Mouse (Mus musculus) neural tube, embryonic 12.5 days (tissue): Measurements from ENCODE around the gene Tmem62. TPM values are rescaled to one million over a fixed set of nuclear protein-coding genes. Genes with fewer than 3 reads are reported as not detected.

ENCODE experiments used
- ATAC-seq: fragments of 200-750 bp; cut with Nextera tagmentation; 2 replicates; pipeline ENCODE4 v1.8.0; 2017; ENCODE audit warnings: low read depth, mild to moderate bottlenecking, moderate TSS enrichment, moderate library complexity; ENCODE audit not compliant: low FRiP score
- H3K27ac ChIP-seq: fragments of 300-500 bp; sonication (generic); 2 replicates; pipeline ENCODE4 v1.5.1; 2016
- H3K27me3 ChIP-seq: fragments of 300-500 bp; sonication (generic); replicated peaks from 2 replicates; pipeline ENCODE4 v1.6.1; 2016; ENCODE audit warnings: mild to moderate bottlenecking
- H3K36me3 ChIP-seq: fragments of 300-500 bp; sonication (generic); 2 replicates; pipeline ENCODE4 v1.6.1; 2016; ENCODE audit warnings: mild to moderate bottlenecking
- H3K4me1 ChIP-seq: fragments of 300-500 bp; sonication (generic); 2 replicates; pipeline ENCODE4 v1.6.1; 2016
- H3K4me2 ChIP-seq: fragments of 300-500 bp; sonication (generic); replicated peaks from 2 replicates; pipeline ENCODE4 v1.6.1; 2016; ENCODE audit warnings: mild to moderate bottlenecking
- H3K4me3 ChIP-seq: fragments of 300-500 bp; sonication (generic); 2 replicates; pipeline ENCODE4 v1.5.1; 2016
- H3K9ac ChIP-seq: fragments of 300-500 bp; sonication (generic); 2 replicates; pipeline ENCODE4 v1.6.1; 2016; ENCODE audit warnings: mild to moderate bottlenecking
- H3K9me3 ChIP-seq: fragments of 300-500 bp; sonication (generic); 2 replicates; pipeline ENCODE4 v1.6.1; 2016; ENCODE audit warnings: mild to moderate bottlenecking
- WGBS: fragments of 180-500 bp; shearing (Covaris S2); methylation state at CpG from one replicate; pipeline ENCODE4 v1.1.7; 2016; 5-methylcytosine and 5-hydroxymethylcytosine counted together
- polyA plus RNA-seq: library from polyadenylated mRNA; unstranded; fragments of >200 nt; fragmentation: Nextera tagmentation; extraction: Ambion mirVana; gene quantifications from 2 replicates; pipeline ENCODE4 v1.2.1, GENCODE M21; 2016

The Tmem62 gene
- polyA plus RNA-seq: 8.0 and 10.6 TPM in 2 replicates

GRCm38 (mm10) chr2:120976990-120977925 lies at the start of gene Tmem62:
Gene Tmem62 (plus strand): TSS chr2:120977017.
- H3K36me3 ChIP-seq: peaks cover 3% of the 10 kb centered on the region; the same call in 1 of the 2 replicates
- no peaks in the 10 kb centered on the region for H3K9me3 ChIP-seq
- H3K4me2 ChIP-seq: peak within 1 kb of the TSS; percentile 92
- peak within 1 kb of the TSS; percentile 42; the same call in 1 of the 2 replicates for H3K27ac ChIP-seq
- WGBS: 1% methylated on average over 71 of the region's 71 CpGs
- no peaks in the 10 kb centered on the region for H3K4me1 ChIP-seq
- ATAC-seq: peak; percentile 73
- peak within 1 kb of the TSS; percentile 88 for H3K9ac ChIP-seq
- no peaks in the 10 kb centered on the region for H3K27me3 ChIP-seq
- H3K4me3 ChIP-seq: peak within 1 kb of the TSS; percentile 79

GRCm38 (mm10) chr2:120933038-120933437 lies 43.8 kb upstream of the Tmem62 start:
- H3K27ac ChIP-seq: no peak overlapping the region
- H3K9me3 ChIP-seq: no peaks in the 10 kb centered on the region
- no peak overlapping the region for H3K9ac ChIP-seq
- H3K36me3 ChIP-seq: peaks cover 60% of the 10 kb centered on the region
- ATAC-seq: no peak
- 94% methylated on average over 3 of the region's 3 CpGs for WGBS
- no peak overlapping the region for H3K4me3 ChIP-seq
- no peak overlapping the region for H3K4me2 ChIP-seq
- no peaks in the 10 kb centered on the region for H3K27me3 ChIP-seq
- H3K4me1 ChIP-seq: no peaks in the 10 kb centered on the region

GRCm38 (mm10) chr2:120951208-120951607 lies 25.6 kb upstream of the Tmem62 start:
- ATAC-seq: no peak
- 92% methylated on average over 5 of the region's 5 CpGs for WGBS
- Histone ChIP-seq H3K9me3 (no peaks in the 10 kb centered on the region), H3K4me1 (no peaks in the 10 kb centered on the region), H3K4me3 (no peak overlapping the region), H3K27ac (no peak overlapping the region), H3K4me2 (no peak overlapping the region), H3K9ac (no peak overlapping the region), H3K36me3 (peaks cover 58% of the 10 kb centered on the region), H3K27me3 (no peaks in the 10 kb centered on the region)

- H3K27me3 ChIP-seq: no peaks in the 10 kb centered on the region
- H3K4me2 ChIP-seq: no peak overlapping the region
- H3K36me3 ChIP-seq: peaks cover 48% of the 10 kb centered on the region
- no peaks in the 10 kb centered on the region for H3K4me1 ChIP-seq
- H3K27ac ChIP-seq: no peak overlapping the region
- no peaks in the 10 kb centered on the region for H3K9me3 ChIP-seq
- ATAC-seq: no peak
- no peak overlapping the region for H3K9ac ChIP-seq
- H3K4me3 ChIP-seq: no peak overlapping the region
- WGBS: 89% methylated on average over 2 of the region's 2 CpGs
Observed at GRCm38 (mm10) chr2:120952176-120952938, 24.5 kb upstream of the Tmem62 start.

GRCm38 (mm10) chr2:120959363-120959762 lies 17.5 kb upstream of the Tmem62 start:
- 91% methylated on average over 2 of the region's 2 CpGs for WGBS
- H3K4me1 ChIP-seq: no peaks in the 10 kb centered on the region
- H3K4me2 ChIP-seq: no peak overlapping the region
- no peak overlapping the region for H3K9ac ChIP-seq
- no peaks in the 10 kb centered on the region for H3K27me3 ChIP-seq
- H3K4me3 ChIP-seq: no peak overlapping the region
- peaks cover 15% of the 10 kb centered on the region for H3K36me3 ChIP-seq
- H3K9me3 ChIP-seq: no peaks in the 10 kb centered on the region
- no peak for ATAC-seq
- no peak overlapping the region for H3K27ac ChIP-seq

- no peaks in the 10 kb centered on the region for H3K27me3 ChIP-seq
- no peaks in the 10 kb centered on the region for H3K4me1 ChIP-seq
- H3K4me2 ChIP-seq: no peak overlapping the region
- H3K4me3 ChIP-seq: no peak overlapping the region
- no peak overlapping the region for H3K27ac ChIP-seq
- 93% methylated on average over 5 of the region's 5 CpGs for WGBS
- ATAC-seq: no peak
- H3K36me3 ChIP-seq: peaks cover 10% of the 10 kb centered on the region
- no peaks in the 10 kb centered on the region for H3K9me3 ChIP-seq
- no peak overlapping the region for H3K9ac ChIP-seq
Observed at GRCm38 (mm10) chr2:120959827-120960226, 17.0 kb upstream of the Tmem62 start.

DNA sequence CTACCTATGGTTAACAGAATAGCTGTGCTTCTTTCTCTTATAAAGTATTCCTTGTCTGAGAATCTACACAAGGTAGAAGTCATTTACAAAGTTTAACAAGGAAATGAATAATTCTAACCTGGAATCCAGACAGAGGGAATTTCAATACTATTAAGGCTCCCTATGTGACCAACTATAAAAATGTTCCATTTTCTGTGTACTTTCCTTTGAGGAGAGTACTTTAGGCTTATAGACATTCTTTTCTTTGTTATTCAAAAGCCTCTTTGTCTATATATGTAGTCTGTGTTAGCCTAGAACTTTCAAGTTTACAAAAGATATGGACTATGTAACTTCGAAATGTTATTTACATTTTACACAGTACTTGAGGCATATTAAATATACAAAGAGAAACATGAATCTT lies 16.6 kb upstream of the Tmem62 start:
- WGBS: 100% methylated on average over 1 of the region's 1 CpGs
- ATAC-seq: no peak
- Histone ChIP-seq H3K4me2 (no peak overlapping the region), H3K27me3 (no peaks in the 10 kb centered on the region), H3K4me1 (no peaks in the 10 kb centered on the region), H3K27ac (no peak overlapping the region), H3K9ac (no peak overlapping the region), H3K9me3 (no peaks in the 10 kb centered on the region), H3K36me3 (peaks cover 6% of the 10 kb centered on the region), H3K4me3 (no peak overlapping the region)

- H3K27ac ChIP-seq: no peak overlapping the region
- peaks cover 5% of the 10 kb centered on the region; the same call in 1 of the 2 replicates for H3K36me3 ChIP-seq
- no peaks in the 10 kb centered on the region for H3K4me1 ChIP-seq
- no peak overlapping the region for H3K4me2 ChIP-seq
- no peak overlapping the region for H3K4me3 ChIP-seq
- WGBS: 94% methylated on average over 7 of the region's 7 CpGs
- ATAC-seq: no peak
- no peak overlapping the region for H3K9ac ChIP-seq
- H3K9me3 ChIP-seq: no peaks in the 10 kb centered on the region
- no peaks in the 10 kb centered on the region for H3K27me3 ChIP-seq
Observed at GRCm38 (mm10) chr2:120963110-120963509, 13.7 kb upstream of the Tmem62 start.

GRCm38 (mm10) chr2:120965486-120965885 lies 11.3 kb upstream of the Tmem62 start:
- H3K4me3 ChIP-seq: no peak overlapping the region
- H3K36me3 ChIP-seq: no peaks in the 10 kb centered on the region
- ATAC-seq: no peak
- H3K27me3 ChIP-seq: no peaks in the 10 kb centered on the region
- no peak overlapping the region for H3K9ac ChIP-seq
- no peak overlapping the region for H3K4me2 ChIP-seq
- H3K9me3 ChIP-seq: no peaks in the 10 kb centered on the region
- H3K4me1 ChIP-seq: peaks cover 6% of the 10 kb centered on the region
- H3K27ac ChIP-seq: no peak overlapping the region
- 94% methylated on average over 3 of the region's 3 CpGs for WGBS

DNA sequence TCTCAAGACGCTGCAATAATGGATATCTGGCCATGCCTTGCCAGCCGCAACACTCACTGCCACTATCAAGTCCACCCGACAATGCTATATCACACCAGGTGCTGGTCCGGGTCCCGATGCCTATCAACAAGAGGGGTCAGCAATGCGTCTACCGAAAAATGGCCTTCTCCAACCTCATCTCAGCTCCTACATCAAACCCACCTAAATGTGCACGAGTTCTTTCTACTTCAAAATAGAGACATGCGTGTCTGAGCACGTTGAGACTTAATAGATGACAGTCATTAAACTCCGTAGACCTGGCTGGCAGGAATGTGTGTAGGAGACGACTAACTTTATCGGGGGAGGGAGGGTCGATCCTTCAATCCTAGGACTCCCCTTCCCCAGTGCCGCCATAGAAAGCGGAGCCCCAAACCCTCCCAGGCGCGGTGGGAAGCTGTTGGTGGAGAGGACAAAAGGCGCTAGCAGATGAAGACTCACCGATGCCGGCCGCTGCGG lies 6.7 kb upstream of the Tmem62 start:
- Histone ChIP-seq H3K4me2 (peak overlapping the region; percentile 85), H3K9me3 (no peaks in the 10 kb centered on the region), H3K4me1 (peaks cover 9% of the 10 kb centered on the region), H3K9ac (peak overlapping the region; percentile 77), H3K27ac (peak overlapping the region; percentile 57; the same call in 1 of the 2 replicates), H3K27me3 (no peaks in the 10 kb centered on the region), H3K36me3 (no peaks in the 10 kb centered on the region), H3K4me3 (peak overlapping the region; percentile 78)
- ATAC-seq: peak; percentile 49; the same call in 1 of the 2 replicates
- WGBS: under 1% methylated on average over 23 of the region's 23 CpGs

GRCm38 (mm10) chr2:120970559-120971080 lies 6.2 kb upstream of the Tmem62 start, which contains the start of gene Ubr1:
Gene Ubr1 (minus strand): TSS chr2:120970715.
- WGBS: under 1% methylated on average over 39 of the region's 39 CpGs
- Histone ChIP-seq H3K4me3 (peak within 1 kb of the TSS; percentile 78), H3K4me1 (peaks cover 9% of the 10 kb centered on the region), H3K9me3 (no peaks in the 10 kb centered on the region), H3K36me3 (no peaks in the 10 kb centered on the region), H3K9ac (peak within 1 kb of the TSS; percentile 77), H3K4me2 (peak within 1 kb of the TSS; percentile 85), H3K27me3 (no peaks in the 10 kb centered on the region), H3K27ac (peak within 1 kb of the TSS; percentile 57; the same call in 1 of the 2 replicates)
- ATAC-seq: peak; percentile 90

DNA sequence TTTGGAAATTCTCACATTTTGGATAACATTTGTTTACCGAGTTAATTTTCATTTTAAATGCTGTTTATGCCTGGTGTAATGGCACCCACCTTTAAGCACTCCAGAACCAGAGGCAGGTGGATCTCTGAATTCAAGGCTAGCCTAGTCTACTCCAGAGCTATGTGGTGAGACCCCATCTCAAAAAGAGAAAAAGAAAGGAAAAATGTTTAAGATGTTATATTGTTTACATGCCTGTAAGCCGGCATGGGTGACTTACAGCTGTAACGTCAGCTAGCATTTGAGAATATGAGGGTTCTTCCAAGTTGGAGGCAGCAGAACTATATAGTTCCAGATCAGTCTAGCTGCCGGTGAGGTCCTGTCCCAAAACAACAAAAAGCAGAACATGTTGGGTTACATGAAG lies 5.1 kb upstream of the Tmem62 start:
- H3K36me3 ChIP-seq: no peaks in the 10 kb centered on the region
- no peak overlapping the region for H3K9ac ChIP-seq
- H3K4me2 ChIP-seq: no peak overlapping the region
- no peaks in the 10 kb centered on the region for H3K9me3 ChIP-seq
- no peak overlapping the region for H3K27ac ChIP-seq
- ATAC-seq: no peak
- no peak overlapping the region for H3K4me3 ChIP-seq
- no peaks in the 10 kb centered on the region for H3K27me3 ChIP-seq
- WGBS: 90% methylated on average over 4 of the region's 4 CpGs
- peaks cover 9% of the 10 kb centered on the region for H3K4me1 ChIP-seq
